Mouse (Mus musculus) midbrain, embryonic 16.5 days (tissue): ENCODE results near the gene Vwa5b1. TPM values are rescaled to one million over a fixed set of nuclear protein-coding genes. Genes with fewer than 3 reads are reported as not detected.
A peak's percentile ranks its signal among the peaks of the same experiment; 100 is the strongest.

ENCODE experiments used
- ATAC-seq: fragments of 200-750 bp; cut with Nextera tagmentation; 2 replicates; pipeline ENCODE4 v1.8.0; 2017; ENCODE audit warnings: moderate TSS enrichment
- H3K27ac ChIP-seq: fragments of 300-500 bp; sonication (generic); 2 replicates; pipeline ENCODE4 v1.5.1; 2014; ENCODE audit warnings: mild to moderate bottlenecking, low read length, mixed read lengths
- H3K27me3 ChIP-seq: fragments of 300-500 bp; sonication (generic); 2 replicates; pipeline ENCODE4 v1.6.1; 2014; ENCODE audit warnings: low read depth, low read length, mixed read lengths; ENCODE audit not compliant: control insufficient read depth, insufficient read depth
- H3K36me3 ChIP-seq: fragments of 300-500 bp; sonication (generic); 2 replicates; pipeline ENCODE4 v1.6.1; 2014; ENCODE audit warnings: mild to moderate bottlenecking, low read length, moderate library complexity, mixed read lengths; ENCODE audit not compliant: control insufficient read depth, insufficient read depth
- H3K4me1 ChIP-seq: fragments of 300-500 bp; sonication (generic); 2 replicates; pipeline ENCODE4 v1.6.1; 2014; ENCODE audit warnings: mild to moderate bottlenecking, low read length, mixed read lengths; ENCODE audit not compliant: control insufficient read depth, insufficient read depth
- H3K4me2 ChIP-seq: fragments of 300-500 bp; sonication (generic); 2 replicates; pipeline ENCODE4 v1.6.1; 2014; ENCODE audit warnings: mild to moderate bottlenecking, low read length, mixed read lengths
- H3K4me3 ChIP-seq: fragments of 300-500 bp; sonication (generic); 2 replicates; pipeline ENCODE4 v1.5.1; 2014; ENCODE audit warnings: low read depth, mild to moderate bottlenecking, low read length, moderate library complexity, mixed read lengths
- H3K9ac ChIP-seq: fragments of 300-500 bp; sonication (generic); 2 replicates; pipeline ENCODE4 v1.6.1; 2014; ENCODE audit warnings: low read depth, low read length, mixed read lengths
- H3K9me3 ChIP-seq: fragments of 300-500 bp; sonication (generic); replicated peaks from 2 replicates; pipeline ENCODE4 v1.6.1; 2014; ENCODE audit warnings: mild to moderate bottlenecking, low read length, mixed read lengths; ENCODE audit not compliant: control insufficient read depth, poor library complexity, severe bottlenecking
- WGBS: fragments of 180-500 bp; shearing (Covaris S2); extraction: QIAGEN DNeasy Blood & Tissue Kit; methylation state at CpG from one replicate; pipeline ENCODE4 v1.1.7; 2014; 5-methylcytosine and 5-hydroxymethylcytosine counted together
- polyA plus RNA-seq: library from polyadenylated mRNA; unstranded; fragments of >200 nt; fragmentation: Nextera tagmentation; extraction: Ambion mirVana; gene quantifications from 2 replicates; pipeline ENCODE4 v1.2.1, GENCODE M21; 2015

Vwa5b1 gene
- polyA plus RNA-seq, 1 experiment from 2014 or later = 2.8 TPM

- H3K27ac ChIP-seq = peak overlapping the region; percentile 76
- H3K9ac ChIP-seq = no peak overlapping the region
- H3K4me2 ChIP-seq = peak overlapping the region; percentile 25
- peak; percentile 65 for ATAC-seq
- H3K4me1 ChIP-seq = peaks cover 21% of the 10 kb centered on the region
- no peaks in the 10 kb centered on the region for H3K9me3 ChIP-seq
- H3K36me3 ChIP-seq = no peaks in the 10 kb centered on the region
- H3K27me3 ChIP-seq = no peaks in the 10 kb centered on the region
- 0 out of 2 replicates have a peak overlapping the region, but pooled peaks have one; percentile 8 for H3K4me3 ChIP-seq
- 5% methylated on average over 10 of the region's 10 CpGs for WGBS
These were observed 87.5 kb downstream of the Vwa5b1 start for GRCm38 (mm10) chr4:138548124-138548561.

GRCm38 (mm10) chr4:138547556-138547955 is 88.1 kb downstream of the Vwa5b1 start:
- Histone ChIP-seq H3K4me1 (peaks cover 23% of the 10 kb centered on the region), H3K9me3 (no peaks in the 10 kb centered on the region), H3K36me3 (no peaks in the 10 kb centered on the region), H3K9ac (no peak overlapping the region), H3K4me3 (no peak overlapping the region), H3K27me3 (no peaks in the 10 kb centered on the region), H3K27ac (peak overlapping the region; percentile 76), H3K4me2 (peak overlapping the region; percentile 25)
- ATAC-seq = no peak
- WGBS = 21% methylated on average over 10 of the region's 10 CpGs

DNA sequence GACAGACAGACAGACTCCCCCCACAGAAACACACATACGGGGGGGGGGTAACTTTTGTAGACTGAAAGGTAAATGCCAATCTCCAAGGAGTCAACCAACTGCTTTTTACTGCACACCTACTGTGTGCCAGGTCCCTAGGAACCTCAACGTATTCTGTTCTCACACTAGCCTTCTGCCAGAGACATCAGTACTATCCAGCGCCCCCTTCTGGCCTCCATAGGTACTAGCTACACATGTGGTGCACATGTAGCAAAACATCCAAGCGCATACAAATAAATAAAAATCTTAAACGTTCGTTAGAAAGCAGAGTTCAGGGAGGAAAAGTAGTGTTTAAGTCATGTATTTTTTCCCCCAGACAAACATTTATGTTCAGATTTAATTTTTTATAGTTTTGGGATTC is 88.6 kb downstream of the Vwa5b1 start:
- no peak overlapping the region for H3K4me3 ChIP-seq
- no peak for ATAC-seq
- H3K4me2 ChIP-seq = no peak overlapping the region
- no peak overlapping the region for H3K9ac ChIP-seq
- WGBS = 62% methylated on average over 6 of the region's 6 CpGs
- no peak overlapping the region for H3K27ac ChIP-seq
- peaks cover 23% of the 10 kb centered on the region for H3K4me1 ChIP-seq
- no peaks in the 10 kb centered on the region for H3K27me3 ChIP-seq
- H3K9me3 ChIP-seq = no peaks in the 10 kb centered on the region
- no peaks in the 10 kb centered on the region for H3K36me3 ChIP-seq

DNA sequence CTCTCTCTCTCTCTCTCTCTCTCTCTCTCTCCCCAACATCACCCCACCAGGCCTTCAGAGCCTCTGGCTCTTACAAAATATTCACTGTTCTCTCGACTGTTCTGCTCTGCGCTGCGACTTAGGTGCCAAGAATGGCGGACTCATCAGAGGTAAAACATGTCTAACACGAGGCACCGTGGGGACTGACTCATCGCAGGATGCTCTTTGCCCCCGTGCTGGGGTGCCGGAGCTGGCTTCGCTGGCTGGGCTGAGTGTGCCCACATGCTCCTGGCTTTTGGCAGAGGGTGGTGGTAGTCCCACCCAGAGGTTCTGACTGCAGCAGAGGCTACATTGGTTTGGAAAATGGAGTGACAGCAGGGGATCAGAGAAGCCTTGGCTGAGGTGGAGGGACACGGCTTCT is 89.4 kb downstream of the Vwa5b1 start:
- H3K27ac ChIP-seq = no peak overlapping the region
- H3K27me3 ChIP-seq = no peaks in the 10 kb centered on the region
- H3K9ac ChIP-seq = peak overlapping the region; percentile 30; the same call in 1 of the 2 replicates
- H3K4me3 ChIP-seq = no peak overlapping the region
- no peaks in the 10 kb centered on the region for H3K9me3 ChIP-seq
- H3K4me2 ChIP-seq = no peak overlapping the region
- H3K4me1 ChIP-seq = peaks cover 23% of the 10 kb centered on the region
- no peak for ATAC-seq
- 68% methylated on average over 11 of the region's 11 CpGs for WGBS
- no peaks in the 10 kb centered on the region for H3K36me3 ChIP-seq

DNA sequence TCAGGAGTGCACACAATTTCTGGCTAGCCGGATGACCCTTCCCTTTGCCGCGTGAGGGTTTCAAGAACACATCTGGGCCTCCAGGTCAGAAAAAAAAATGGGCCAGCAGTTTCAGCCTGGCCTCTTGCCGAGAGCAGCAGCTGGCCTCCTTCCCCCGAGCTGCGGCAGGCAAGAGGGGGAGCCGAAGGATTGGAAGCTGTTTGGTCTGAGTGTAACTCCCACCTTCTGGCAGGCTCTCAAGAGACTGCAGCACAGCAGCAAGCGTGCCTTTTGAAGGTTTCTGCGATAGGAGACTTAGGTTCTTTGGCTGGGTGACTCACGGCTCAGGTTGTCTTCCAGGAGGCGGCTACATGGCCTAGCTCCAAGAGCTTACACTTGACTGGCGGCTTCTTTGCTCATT is 92.5 kb downstream of the Vwa5b1 start:
- no peak for ATAC-seq
- WGBS = 42% methylated on average over 12 of the region's 12 CpGs
- peaks cover 23% of the 10 kb centered on the region for H3K4me1 ChIP-seq
- H3K27me3 ChIP-seq = no peaks in the 10 kb centered on the region
- H3K4me3 ChIP-seq = no peak overlapping the region
- no peak overlapping the region for H3K27ac ChIP-seq
- no peak overlapping the region for H3K9ac ChIP-seq
- no peaks in the 10 kb centered on the region for H3K9me3 ChIP-seq
- no peaks in the 10 kb centered on the region for H3K36me3 ChIP-seq
- H3K4me2 ChIP-seq = no peak overlapping the region

GRCm38 (mm10) chr4:138538084-138538449 is 97.6 kb downstream of the Vwa5b1 start:
- Histone ChIP-seq H3K4me2 (no peak overlapping the region), H3K4me1 (peaks cover 22% of the 10 kb centered on the region), H3K4me3 (no peak overlapping the region), H3K27ac (peak overlapping the region; percentile 86), H3K9ac (peak overlapping the region; percentile 10; the same call in 1 of the 2 replicates), H3K9me3 (no peaks in the 10 kb centered on the region), H3K27me3 (no peaks in the 10 kb centered on the region), H3K36me3 (no peaks in the 10 kb centered on the region)
- 30% methylated on average over 4 of the region's 4 CpGs for WGBS
- ATAC-seq = peak; percentile 59

DNA sequence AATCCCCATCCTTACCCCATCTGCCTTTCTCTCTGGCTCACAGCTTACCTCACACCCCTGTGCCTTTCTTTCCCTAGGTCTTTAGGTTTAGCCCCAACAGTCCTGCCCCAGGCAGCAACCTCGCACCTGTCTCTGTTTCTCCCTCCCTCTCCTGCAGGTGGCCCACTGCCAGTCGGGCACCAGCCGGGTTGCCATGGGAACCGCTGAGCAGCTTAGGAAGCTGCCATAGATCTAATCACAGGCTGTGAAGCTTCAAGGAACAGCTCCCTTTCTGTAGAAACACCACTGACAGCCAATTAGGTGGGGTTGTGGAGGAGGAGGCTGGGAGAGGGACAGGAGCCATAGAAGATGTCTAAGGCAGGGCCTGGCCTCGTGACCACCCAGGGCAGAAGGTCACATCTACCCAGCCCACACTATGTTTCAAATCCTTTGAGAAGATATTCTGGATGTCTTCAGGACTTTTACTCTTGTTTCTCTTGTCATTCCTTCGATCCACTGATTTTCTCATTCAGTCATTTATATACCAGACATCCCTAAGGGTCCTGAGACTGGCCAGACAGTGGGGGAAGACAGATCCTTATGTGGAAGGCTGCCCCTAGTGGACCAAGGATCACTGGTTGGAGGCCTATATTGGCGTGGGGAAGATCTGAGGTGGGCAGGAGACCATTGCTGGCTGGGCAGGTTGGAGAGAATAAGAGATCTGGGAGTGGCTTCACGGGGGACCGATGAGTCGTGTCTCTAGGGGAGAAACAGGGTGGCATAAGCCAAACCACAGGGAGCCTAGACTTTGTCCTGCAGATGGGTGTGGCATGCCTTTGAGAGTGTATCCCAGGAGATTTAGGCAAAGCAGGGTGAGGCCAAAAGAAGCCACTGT is 98.2 kb downstream of the Vwa5b1 start:
- Histone ChIP-seq H3K9me3 (no peaks in the 10 kb centered on the region), H3K27ac (peak overlapping the region; percentile 86), H3K9ac (peak overlapping the region; percentile 10; the same call in 1 of the 2 replicates), H3K4me3 (no peak overlapping the region), H3K36me3 (no peaks in the 10 kb centered on the region), H3K4me1 (peaks cover 20% of the 10 kb centered on the region), H3K27me3 (no peaks in the 10 kb centered on the region), H3K4me2 (peak overlapping the region; percentile 18; the same call in 1 of the 2 replicates)
- ATAC-seq = peak; percentile 88
- 25% methylated on average over 10 of the region's 10 CpGs for WGBS

GRCm38 (mm10) chr4:138535610-138536009 is 100.1 kb downstream of the Vwa5b1 start:
- Histone ChIP-seq H3K4me1 (peaks cover 20% of the 10 kb centered on the region), H3K4me2 (no peak overlapping the region), H3K27me3 (no peaks in the 10 kb centered on the region), H3K9me3 (no peaks in the 10 kb centered on the region), H3K4me3 (no peak overlapping the region), H3K9ac (no peak overlapping the region), H3K27ac (no peak overlapping the region), H3K36me3 (no peaks in the 10 kb centered on the region)
- 81% methylated on average over 12 of the region's 12 CpGs for WGBS
- ATAC-seq = no peak

DNA sequence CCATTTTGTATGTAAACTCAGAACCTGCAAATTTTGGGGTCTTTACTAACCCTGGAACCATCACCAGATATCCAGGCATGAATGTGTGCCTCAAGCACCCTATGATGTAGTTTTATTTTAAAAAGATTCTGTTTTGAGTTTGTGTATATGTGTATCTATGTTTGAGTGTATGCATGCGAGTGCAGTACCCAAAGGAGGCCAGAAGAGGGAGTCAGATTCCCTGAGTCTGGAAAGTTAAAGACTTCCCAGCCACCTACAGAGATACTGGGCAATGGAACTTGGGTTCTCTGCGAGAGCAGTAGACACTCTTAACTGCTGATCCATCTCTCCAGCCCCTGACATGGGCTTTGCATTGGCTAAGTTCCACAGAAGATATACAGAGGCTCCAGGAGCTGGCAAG is 101.8 kb downstream of the Vwa5b1 start:
- no peaks in the 10 kb centered on the region for H3K9me3 ChIP-seq
- H3K27ac ChIP-seq = no peak overlapping the region
- H3K27me3 ChIP-seq = no peaks in the 10 kb centered on the region
- no peak for ATAC-seq
- no peaks in the 10 kb centered on the region for H3K36me3 ChIP-seq
- no peak overlapping the region for H3K4me3 ChIP-seq
- no peak overlapping the region for H3K4me2 ChIP-seq
- 89% methylated on average over 2 of the region's 2 CpGs for WGBS
- peaks cover 20% of the 10 kb centered on the region for H3K4me1 ChIP-seq
- no peak overlapping the region for H3K9ac ChIP-seq
